Mouse (Mus musculus): ENCODE results near the gene Trpc5os. TPM values are rescaled to one million over a fixed set of nuclear protein-coding genes. Genes with fewer than 3 reads are reported as not detected.

Trpc5os gene
- not detected in 2 replicates for polyA plus RNA-seq (2016; fragmentation: Nextera tagmentation; extraction: Ambion mirVana)

- WGBS, result 89% methylated on average over 5 of the region's 5 CpGs
These were observed at the start of gene Trpc5os for GRCm38 (mm10) chrX:144456281-144456680. Trpc5os (plus strand) TSS chrX:144456581.

DNA sequence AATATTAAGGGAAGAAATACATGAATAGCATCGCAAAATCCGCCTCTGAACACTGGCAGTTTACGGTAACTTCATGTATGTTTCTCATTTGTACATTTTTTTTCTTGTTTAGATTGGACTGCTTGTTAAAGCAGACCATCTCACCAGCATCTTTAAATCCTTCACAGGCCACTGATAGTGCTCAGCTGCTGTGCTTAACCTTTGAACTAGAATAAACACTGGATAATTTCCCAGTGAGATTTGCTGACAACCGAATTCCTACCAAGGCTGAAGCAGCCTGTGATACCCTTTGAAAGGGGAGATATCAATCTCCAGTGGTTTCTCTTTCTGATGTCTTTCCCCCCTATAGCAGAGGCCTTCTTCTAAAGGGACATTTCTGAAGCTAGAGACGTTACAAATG is 48.3 kb upstream of the Trpc5os start:
- peaks cover 12% of the 10 kb centered on the region; the same call in 1 of the 2 replicates for H3K27me3 ChIP-seq (ENCODE audit: poor library complexity, severe bottlenecking)
- WGBS, result 86% methylated on average over 5 of the region's 5 CpGs
- H3K27ac ChIP-seq, result no peak overlapping the region
- H3K4me3 ChIP-seq, result no peak overlapping the region
- no peaks in the 10 kb centered on the region for H3K9me3 ChIP-seq
- no peaks in the 10 kb centered on the region for H3K4me1 ChIP-seq
- H3K36me3 ChIP-seq (replicated peaks), result no peaks in the 10 kb centered on the region
- DNase-seq (ENCODE audit: extremely low spot score, low spot score), result no peak

More at GRCm38 (mm10) chrX:144456281-144456680, at the start of gene Trpc5os:
- Histone ChIP-seq H3K4me1 (no peaks in the 10 kb centered on the region), H3K27ac (no peak within 1 kb of the TSS), H3K9me3 (no peaks in the 10 kb centered on the region), H3K4me3 (no peak within 1 kb of the TSS), H3K36me3 (replicated peaks) (no peaks in the 10 kb centered on the region), H3K27me3 (ENCODE audit: poor library complexity, severe bottlenecking) (peaks cover 65% of the 10 kb centered on the region)
- DNase-seq (ENCODE audit: extremely low spot score, low spot score), result no peak

GRCm38 (mm10) chrX:144420259-144420658 is 36.1 kb upstream of the Trpc5os start:
- H3K9me3 ChIP-seq, result no peaks in the 10 kb centered on the region
- WGBS, result 74% methylated on average over 1 of the region's 1 CpGs
- peaks cover 23% of the 10 kb centered on the region for H3K27me3 ChIP-seq (ENCODE audit: poor library complexity, severe bottlenecking)
- no peaks in the 10 kb centered on the region for H3K36me3 ChIP-seq (replicated peaks)
- no peaks in the 10 kb centered on the region for H3K4me1 ChIP-seq
- H3K27ac ChIP-seq, result no peak overlapping the region
- no peak for DNase-seq (ENCODE audit: extremely low spot score, low spot score)
- no peak overlapping the region for H3K4me3 ChIP-seq

DNA sequence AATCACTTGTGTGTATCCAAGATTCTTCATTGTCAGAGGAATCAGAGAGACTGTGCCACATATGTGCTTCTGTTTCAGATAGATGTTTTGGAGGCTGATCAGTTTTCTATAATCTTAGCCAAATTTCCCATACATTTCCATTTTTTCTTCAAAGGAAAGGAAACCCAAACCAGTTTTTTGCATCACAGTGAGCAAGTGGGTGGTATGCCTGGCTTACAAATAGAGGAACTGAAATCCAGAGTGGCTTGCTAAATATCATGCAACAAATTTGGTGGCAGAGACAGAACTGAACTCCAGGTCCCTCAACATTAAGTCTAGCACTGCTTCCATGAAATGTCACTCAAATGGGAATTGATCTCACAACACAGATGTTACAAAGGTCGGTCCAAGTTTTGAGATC is 35.3 kb upstream of the Trpc5os start:
- H3K4me1 ChIP-seq, result no peaks in the 10 kb centered on the region
- 85% methylated on average over 1 of the region's 1 CpGs for WGBS

DNA sequence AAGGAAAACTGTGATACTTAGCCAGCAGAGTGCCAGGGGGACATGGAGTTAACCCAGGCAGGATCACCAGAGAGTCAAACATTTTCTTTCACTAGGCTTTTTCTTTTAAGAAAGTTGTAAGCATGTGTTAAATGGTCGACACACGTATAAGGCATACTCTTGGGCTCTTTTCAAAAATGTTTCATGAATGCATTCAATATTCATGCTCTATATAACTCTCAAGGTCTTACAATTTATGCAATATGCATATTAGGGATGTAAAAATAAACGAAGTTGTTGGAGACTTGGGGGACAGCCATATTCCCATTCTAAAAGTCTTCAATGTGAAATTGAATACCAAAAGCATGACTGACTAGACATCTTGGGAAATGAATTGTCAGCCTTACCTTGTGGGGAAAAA is 32.5 kb upstream of the Trpc5os start:
- H3K4me1 ChIP-seq, result no peaks in the 10 kb centered on the region
- no peak for DNase-seq (ENCODE audit: extremely low spot score, low spot score)
- peaks cover 23% of the 10 kb centered on the region for H3K27me3 ChIP-seq (ENCODE audit: poor library complexity, severe bottlenecking)
- H3K9me3 ChIP-seq, result no peaks in the 10 kb centered on the region
- H3K4me3 ChIP-seq, result no peak overlapping the region
- WGBS, result 90% methylated on average over 3 of the region's 3 CpGs
- H3K27ac ChIP-seq, result no peak overlapping the region
- H3K36me3 ChIP-seq (replicated peaks), result no peaks in the 10 kb centered on the region

More for the DNA sequence above, 35.3 kb upstream of the Trpc5os start:
- H3K27me3 ChIP-seq (ENCODE audit: poor library complexity, severe bottlenecking), result peaks cover 23% of the 10 kb centered on the region
- H3K9me3 ChIP-seq, result no peaks in the 10 kb centered on the region
- no peak overlapping the region for H3K4me3 ChIP-seq
- H3K36me3 ChIP-seq (replicated peaks), result no peaks in the 10 kb centered on the region
- H3K27ac ChIP-seq, result no peak overlapping the region
- no peak for DNase-seq (ENCODE audit: extremely low spot score, low spot score)

- WGBS, result 88% methylated on average over 2 of the region's 2 CpGs
These were observed 8.0 kb downstream of the Trpc5os start for GRCm38 (mm10) chrX:144464416-144464815.

GRCm38 (mm10) chrX:144491394-144491793 is 35.0 kb downstream of the Trpc5os start:
- Histone ChIP-seq H3K36me3 (replicated peaks) (no peaks in the 10 kb centered on the region), H3K4me3 (no peak overlapping the region), H3K27ac (no peak overlapping the region), H3K27me3 (ENCODE audit: poor library complexity, severe bottlenecking) (peaks cover 29% of the 10 kb centered on the region), H3K9me3 (no peaks in the 10 kb centered on the region), H3K4me1 (no peaks in the 10 kb centered on the region)
- WGBS, result 72% methylated on average over 1 of the region's 1 CpGs
- no peak for DNase-seq (ENCODE audit: extremely low spot score, low spot score)

More at GRCm38 (mm10) chrX:144464416-144464815, 8.0 kb downstream of the Trpc5os start:
- no peaks in the 10 kb centered on the region for H3K9me3 ChIP-seq
- H3K27ac ChIP-seq, result no peak overlapping the region
- no peak overlapping the region for H3K4me3 ChIP-seq
- no peaks in the 10 kb centered on the region for H3K36me3 ChIP-seq (replicated peaks)
- no peak for DNase-seq (ENCODE audit: extremely low spot score, low spot score)
- H3K4me1 ChIP-seq, result no peaks in the 10 kb centered on the region
- H3K27me3 ChIP-seq (ENCODE audit: poor library complexity, severe bottlenecking), result peaks cover 59% of the 10 kb centered on the region

GRCm38 (mm10) chrX:144523239-144523638 is 66.9 kb downstream of the Trpc5os start:
- no peaks in the 10 kb centered on the region for H3K36me3 ChIP-seq (replicated peaks)
- no peaks in the 10 kb centered on the region for H3K9me3 ChIP-seq
- H3K4me1 ChIP-seq, result no peaks in the 10 kb centered on the region
- no peak for DNase-seq (ENCODE audit: extremely low spot score, low spot score)
- H3K27ac ChIP-seq, result no peak overlapping the region
- WGBS, result 79% methylated on average over 5 of the region's 5 CpGs
- H3K27me3 ChIP-seq (ENCODE audit: poor library complexity, severe bottlenecking), result peaks cover 46% of the 10 kb centered on the region
- H3K4me3 ChIP-seq, result no peak overlapping the region

DNA sequence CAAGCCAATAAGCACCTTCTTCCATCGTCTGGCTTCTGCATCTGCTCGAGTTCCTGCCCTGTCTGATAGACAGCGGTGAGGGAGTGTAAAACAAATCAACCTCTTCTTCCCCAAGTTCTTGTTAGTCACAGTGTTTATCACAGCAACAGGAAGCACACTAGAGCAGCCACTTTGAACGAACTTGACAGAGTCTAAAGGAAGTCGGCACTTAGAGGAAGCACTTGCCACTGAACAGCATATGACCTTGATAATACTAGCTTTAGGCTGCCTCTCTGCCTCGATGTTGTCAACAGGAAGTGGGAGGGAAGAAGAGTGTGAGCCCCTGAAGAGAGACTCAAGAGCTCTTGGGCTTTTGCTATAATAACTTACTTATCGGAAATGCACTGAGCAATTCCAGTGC is 69.7 kb downstream of the Trpc5os start:
- DNase-seq (ENCODE audit: extremely low spot score, low spot score), result no peak
- Histone ChIP-seq H3K4me3 (no peak overlapping the region), H3K27ac (no peak overlapping the region), H3K4me1 (no peaks in the 10 kb centered on the region), H3K36me3 (replicated peaks) (no peaks in the 10 kb centered on the region), H3K9me3 (no peaks in the 10 kb centered on the region), H3K27me3 (ENCODE audit: poor library complexity, severe bottlenecking) (peaks cover 42% of the 10 kb centered on the region)
- 82% methylated on average over 7 of the region's 7 CpGs for WGBS

Other genes with a start within 250 kb of the Trpc5os start
- 26.1 and 27.3 TPM in 2 replicates for gene Alg13, start 138.8 kb upstream of the Trpc5os start, polyA plus RNA-seq (2016; fragmentation: Nextera tagmentation; extraction: Ambion mirVana)
- 0.06 TPM in 1 of 2 replicates, not detected in the other for gene Trpc5, start 231.6 kb downstream of the Trpc5os start, polyA plus RNA-seq (2016; fragmentation: Nextera tagmentation; extraction: Ambion mirVana)
- gene Rtl4, start 232.3 kb downstream of the Trpc5os start, polyA plus RNA-seq (2016; fragmentation: Nextera tagmentation; extraction: Ambion mirVana), result 0.09 and 0.11 TPM in 2 replicates